Mouse (Mus musculus): ENCODE results near the gene Ahctf1. TPM values are rescaled to one million over a fixed set of nuclear protein-coding genes. Genes with fewer than 3 reads are reported as not detected.
"Not testable (repeated sequence)": the region's sequence is repeated elsewhere in the genome, so short reads cannot be mapped to it uniquely, and the experiment has no call there.

The Ahctf1 gene
- total RNA-seq, 2 experiments from 2014 or later, result 151 to 190 TPM

DNA sequence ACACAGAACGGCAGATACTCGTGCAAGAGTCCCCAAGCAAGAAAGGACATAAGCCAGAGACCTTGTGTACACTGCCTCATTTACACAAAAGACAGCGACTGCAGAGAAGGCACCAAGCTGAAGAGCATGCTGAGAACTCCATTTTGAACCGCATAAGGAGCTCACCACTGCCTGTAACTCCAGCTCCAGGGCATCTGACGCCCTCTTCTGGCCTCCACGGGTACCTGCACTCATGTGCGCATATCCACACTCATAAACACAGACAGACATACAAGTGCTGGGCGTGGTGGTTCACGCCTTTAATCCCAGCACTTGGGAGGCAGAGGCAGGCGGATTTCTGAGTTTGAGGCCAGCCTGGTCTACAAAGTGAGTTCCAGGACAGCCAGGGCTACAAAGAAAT, 74.8 kb downstream of the Ahctf1 start:
- no peak for ATAC-seq (replicated peaks; ENCODE audit: low FRiP score, low TSS enrichment, poor library complexity, severe bottlenecking)

DNA sequence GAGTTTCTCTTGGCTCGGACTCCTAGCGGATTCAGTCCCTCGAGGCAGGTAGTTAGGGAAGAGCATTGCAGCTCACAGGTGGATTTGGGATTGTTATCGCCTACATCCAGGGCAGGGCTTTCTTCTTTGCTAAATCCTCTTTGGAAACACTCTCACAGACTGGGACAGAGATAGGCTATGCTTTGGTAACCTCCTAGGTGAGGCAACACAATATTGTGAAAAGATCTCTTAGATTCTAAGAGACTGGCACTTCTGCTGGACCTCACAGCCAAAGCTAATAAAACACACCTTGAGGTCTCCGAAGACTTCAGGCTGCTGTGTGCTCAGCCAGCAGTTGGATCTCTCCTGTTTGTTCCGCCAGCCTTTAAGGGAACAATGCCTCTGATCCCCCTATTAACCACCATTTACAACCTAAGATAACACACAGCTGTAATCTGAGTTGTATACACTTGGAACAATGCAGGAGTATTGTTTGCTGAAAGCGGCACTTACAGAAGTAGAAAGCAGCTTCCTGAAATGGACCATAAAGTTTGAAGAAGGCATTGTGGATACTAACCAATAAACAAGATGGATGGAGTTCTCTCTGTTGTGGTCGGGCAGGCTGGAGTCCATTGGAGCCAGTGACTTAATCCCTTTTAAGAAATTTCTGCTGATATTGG, 80.5 kb downstream of the Ahctf1 start:
- no peak for ATAC-seq (replicated peaks; ENCODE audit: low FRiP score, low TSS enrichment, poor library complexity, severe bottlenecking)

DNA sequence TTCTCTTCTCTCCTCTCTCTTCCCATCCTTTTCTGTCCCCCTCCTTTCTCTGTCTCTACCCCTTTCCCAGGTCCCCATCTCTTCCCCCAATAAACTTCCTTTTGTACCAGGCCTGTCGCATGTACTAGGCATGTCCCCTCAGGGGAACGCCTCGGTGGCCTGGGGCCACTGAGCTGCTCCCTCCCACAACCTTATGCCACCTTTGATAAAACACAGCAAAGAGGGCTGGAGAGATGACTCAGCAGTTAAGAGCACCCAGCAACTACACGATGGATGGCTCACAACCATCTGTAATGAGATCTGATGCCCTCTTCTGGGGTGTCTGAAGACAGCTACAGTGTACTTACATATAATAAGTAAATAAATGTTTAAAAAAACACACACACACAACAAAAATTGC, 87.7 kb downstream of the Ahctf1 start:
- peak; percentile 81 for ATAC-seq (replicated peaks; ENCODE audit: low FRiP score, low TSS enrichment, poor library complexity, severe bottlenecking)

DNA sequence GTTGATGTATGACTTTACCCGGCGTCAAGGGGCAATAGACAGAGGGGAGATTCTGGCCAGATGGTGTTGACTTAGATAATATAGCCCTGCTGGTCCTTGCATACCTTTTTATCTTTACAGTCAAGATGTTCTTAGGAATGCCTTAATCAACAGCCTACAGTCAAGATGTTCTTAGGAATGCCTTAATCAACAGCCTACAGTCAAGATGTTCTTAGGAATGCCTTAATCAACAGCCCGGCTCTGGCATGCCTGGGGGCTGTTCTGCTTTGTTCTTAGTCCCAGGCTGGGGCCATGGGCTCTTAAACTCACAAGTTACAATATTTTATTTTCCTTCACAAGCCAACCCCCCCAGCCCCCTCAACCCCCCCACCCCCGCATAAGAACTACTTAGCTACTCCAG, 88.2 kb downstream of the Ahctf1 start:
- not testable (repeated sequence) for ATAC-seq (replicated peaks; ENCODE audit: low FRiP score, low TSS enrichment, poor library complexity, severe bottlenecking)

DNA sequence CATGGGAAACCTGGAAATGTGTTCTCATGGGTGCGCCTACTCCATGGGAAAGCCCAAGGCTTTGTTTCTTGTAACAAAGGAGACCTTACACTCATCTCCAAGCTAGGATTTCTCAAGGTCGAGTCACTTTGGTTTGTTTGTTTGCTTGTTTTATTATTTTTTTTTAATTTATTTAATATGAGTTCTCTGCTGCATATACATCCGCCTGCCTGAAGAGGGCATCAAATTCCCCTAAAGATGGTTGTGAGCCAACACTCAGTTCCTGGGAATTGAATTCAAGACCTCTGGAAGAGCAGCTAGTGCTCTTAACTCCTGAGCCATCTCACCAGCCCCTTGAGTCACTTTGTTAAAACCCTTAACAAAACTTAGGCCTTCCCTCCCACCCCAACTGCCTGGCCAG, 90.1 kb downstream of the Ahctf1 start:
- no peak for ATAC-seq (replicated peaks; ENCODE audit: low FRiP score, low TSS enrichment, poor library complexity, severe bottlenecking)

DNA sequence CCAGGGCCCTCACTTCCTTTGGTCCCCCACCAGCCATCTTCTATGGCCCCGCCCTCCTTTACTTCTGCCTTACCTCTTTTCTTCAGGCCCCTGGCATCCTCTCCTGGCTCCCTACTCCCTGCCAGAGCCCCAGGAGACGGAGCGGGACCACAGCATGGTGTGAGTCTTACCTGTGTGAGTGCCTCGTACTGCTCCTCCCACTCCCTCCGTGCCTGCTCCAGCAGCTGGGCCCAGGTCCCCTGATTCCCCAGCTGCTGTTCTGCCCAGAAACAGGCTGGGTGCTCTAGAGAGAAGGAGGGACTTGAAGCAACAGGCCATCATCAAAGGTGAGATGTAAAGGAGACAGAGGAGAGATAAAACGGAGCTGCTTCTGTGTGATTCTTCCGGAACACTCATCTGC, 90.8 kb downstream of the Ahctf1 start:
- ATAC-seq (replicated peaks; ENCODE audit: low FRiP score, low TSS enrichment, poor library complexity, severe bottlenecking), result no peak

DNA sequence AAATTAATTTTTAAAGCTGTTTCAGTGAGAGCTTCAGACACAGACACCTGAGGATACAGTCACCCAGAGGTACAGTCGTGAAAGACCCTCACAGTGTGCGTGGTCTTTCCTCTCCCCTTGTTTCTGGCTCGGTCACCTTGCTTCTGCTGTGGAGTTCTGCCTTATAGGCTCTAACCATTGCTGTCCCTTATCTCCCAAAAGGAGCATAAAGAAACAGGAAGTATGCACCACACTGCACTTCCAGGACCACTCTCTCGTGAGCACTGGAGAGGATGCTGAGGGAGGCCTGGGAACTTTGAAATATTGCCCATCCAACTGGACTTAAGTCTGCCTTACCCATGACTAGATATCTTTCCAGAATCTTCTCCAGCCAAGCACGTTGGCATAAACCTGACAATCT, 92.7 kb downstream of the Ahctf1 start:
- ATAC-seq (replicated peaks; ENCODE audit: low FRiP score, low TSS enrichment, poor library complexity, severe bottlenecking), result no peak

DNA sequence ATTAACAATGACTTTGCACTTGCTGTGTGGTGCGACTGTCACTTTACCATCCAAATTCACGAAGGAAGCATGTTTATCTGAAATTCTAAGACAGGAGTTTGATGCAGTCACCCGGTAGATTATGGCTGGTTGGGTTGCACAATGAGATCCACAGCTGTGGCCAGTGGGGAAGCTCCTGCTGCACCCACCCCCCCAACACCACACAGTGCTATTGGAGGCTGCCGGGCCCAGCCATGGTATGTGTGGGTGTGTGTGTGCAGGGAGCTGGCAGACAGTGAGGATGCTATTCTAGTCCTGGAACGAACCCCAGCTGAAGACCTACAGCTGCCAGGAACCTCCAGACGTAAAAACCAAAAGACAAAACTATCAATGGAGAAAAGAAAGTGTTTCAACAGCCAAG, 94.1 kb downstream of the Ahctf1 start:
- ATAC-seq (replicated peaks; ENCODE audit: low FRiP score, low TSS enrichment, poor library complexity, severe bottlenecking), result no peak

DNA sequence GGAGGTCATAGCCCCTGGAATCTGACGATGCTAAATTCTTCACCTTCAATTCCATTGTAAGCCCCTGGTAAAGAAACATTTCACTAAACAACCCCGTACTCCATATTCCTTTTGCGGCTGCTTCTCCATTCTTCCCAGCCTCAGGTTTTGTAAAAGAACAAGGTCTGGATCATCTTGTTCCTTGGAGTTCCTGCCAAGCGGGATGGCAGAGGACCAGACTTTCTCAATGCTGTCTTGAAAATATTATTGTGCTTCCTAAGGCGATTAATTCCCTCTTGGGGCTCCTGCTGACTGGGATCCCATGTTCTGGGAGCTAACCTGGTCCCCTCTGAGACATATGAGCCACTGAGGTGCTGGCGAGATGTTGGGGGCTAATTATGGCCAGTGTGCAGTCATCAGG, 98.3 kb downstream of the Ahctf1 start:
- no peak for ATAC-seq (replicated peaks; ENCODE audit: low FRiP score, low TSS enrichment, poor library complexity, severe bottlenecking)

DNA sequence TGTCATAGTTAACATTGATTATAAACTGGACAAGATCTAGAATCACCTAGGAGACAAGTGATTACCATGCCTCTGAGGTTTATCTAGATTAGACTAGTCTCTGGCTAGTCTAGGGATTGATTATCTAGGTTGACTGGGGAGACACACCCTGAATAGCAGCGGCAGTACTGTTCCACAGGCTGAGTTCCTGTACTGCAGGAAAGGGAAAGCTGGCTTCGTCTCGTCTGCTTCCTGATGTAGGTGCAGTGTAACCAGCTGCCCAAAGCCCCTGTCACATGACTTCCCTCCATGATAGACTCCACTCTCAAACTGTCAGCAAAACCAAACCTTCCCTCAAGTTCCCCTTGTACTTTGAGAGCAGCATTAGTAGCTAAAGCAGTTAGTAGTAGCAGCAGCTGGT, 99.3 kb downstream of the Ahctf1 start:
- 0 out of 2 replicates have a peak, but pooled peaks have one; percentile 44 for ATAC-seq (replicated peaks; ENCODE audit: low FRiP score, low TSS enrichment, poor library complexity, severe bottlenecking)

Other genes starting within 250 kb of the Ahctf1 start
- 1.4 and 5.1 TPM in 2 replicates for gene Sccpdh, start 135.5 kb downstream of the Ahctf1 start, total RNA-seq (2014; fragmentation: Nextera tagmentation)
- gene Sccpdh, start 135.5 kb downstream of the Ahctf1 start, total RNA-seq (2017), result 13.2 and 26.4 TPM in 2 replicates
- not detected in 2 replicates for gene Kif28, start 58.4 kb downstream of the Ahctf1 start, total RNA-seq (2014; fragmentation: Nextera tagmentation)
- gene Kif28, start 58.4 kb downstream of the Ahctf1 start, total RNA-seq (2017), result not detected in 2 replicates
- gene Gm10518, start 304 bp downstream of the Ahctf1 start, total RNA-seq (2014; fragmentation: Nextera tagmentation), result 0.94 TPM in 1 of 2 replicates, not detected in the other
- 0.09 and 1.9 TPM in 2 replicates for gene Gm10518, start 304 bp downstream of the Ahctf1 start, total RNA-seq (2017)
- gene Cdc42bpa, start 156.8 kb upstream of the Ahctf1 start, total RNA-seq (2014; fragmentation: Nextera tagmentation), result 34.5 and 34.6 TPM in 2 replicates
- gene Cdc42bpa, start 156.8 kb upstream of the Ahctf1 start, total RNA-seq (2017), result 25.1 and 29.7 TPM in 2 replicates